Mouse (Mus musculus) adrenal gland, postnatal 36 days (tissue): ENCODE results near the gene Sbno2. TPM values are rescaled to one million over a fixed set of nuclear protein-coding genes. Genes with fewer than 3 reads are reported as not detected.

Experiments used
- DNase-seq, 2 experiments: peaks; one replicate each; pipeline ENCODE4 v3.0.0; 2021; ENCODE audit warnings: mixed read lengths in 1 of 2
- total RNA-seq, 2 experiments: library from RNA; stranded (reverse); gene quantifications; 2 replicates each; pipeline ENCODE4 v1.2.3; 2021

Sbno2 gene
- total RNA-seq, 2 experiments from 2014 or later, result 49.3 to 51.3 TPM

DNA sequence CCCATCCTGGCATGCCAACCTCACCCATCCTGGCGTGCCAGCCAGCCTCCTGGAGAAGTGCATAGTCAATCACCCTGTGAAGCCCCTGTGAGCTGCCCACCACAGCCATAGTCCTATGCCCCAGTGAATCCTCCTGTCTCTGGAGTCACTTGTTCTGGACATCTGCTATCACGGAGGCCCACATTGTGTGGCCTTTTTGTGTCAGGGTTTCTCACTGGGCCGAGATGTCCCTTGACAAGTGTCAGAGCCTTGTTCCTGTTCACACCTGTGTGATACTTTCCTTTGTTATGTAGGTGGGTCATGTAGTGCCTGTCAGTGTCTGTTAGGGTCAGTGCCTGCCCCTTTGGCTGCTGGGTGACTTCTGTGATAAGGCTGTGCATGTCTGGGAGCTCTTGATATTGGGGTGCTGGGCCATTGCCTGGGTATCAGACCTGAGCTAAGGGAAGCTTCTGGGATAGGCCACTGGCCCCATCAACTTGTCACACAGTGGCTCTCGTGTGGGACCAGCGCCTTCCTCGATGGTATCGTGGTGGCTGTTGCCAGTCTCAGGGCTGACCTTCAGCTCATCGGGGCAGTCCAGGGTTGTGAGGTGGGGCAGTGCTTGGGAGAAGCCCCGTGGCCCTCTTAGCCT is 18.7 kb upstream of the Sbno2 start:
- DNase-seq, result no peak

DNA sequence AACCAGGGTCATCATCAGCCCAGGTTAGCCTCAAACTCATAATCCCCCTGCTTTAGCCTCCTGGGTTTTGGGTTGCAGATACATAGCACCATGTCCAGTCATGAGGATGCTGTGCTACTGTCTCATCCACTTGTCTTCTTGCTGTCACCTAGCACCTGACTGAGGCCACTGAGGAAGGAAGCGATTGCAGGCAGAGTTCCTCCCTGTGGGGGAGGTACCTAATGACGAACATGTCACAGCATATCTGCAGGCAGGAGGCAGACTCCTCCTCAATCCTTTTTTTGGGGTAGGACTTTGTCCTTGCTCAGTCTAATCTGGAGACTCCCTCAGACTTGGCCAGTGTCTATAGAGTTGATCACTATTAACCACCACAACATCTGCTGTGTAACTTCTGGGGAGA is 16.3 kb upstream of the Sbno2 start:
- DNase-seq, result no peak

DNA sequence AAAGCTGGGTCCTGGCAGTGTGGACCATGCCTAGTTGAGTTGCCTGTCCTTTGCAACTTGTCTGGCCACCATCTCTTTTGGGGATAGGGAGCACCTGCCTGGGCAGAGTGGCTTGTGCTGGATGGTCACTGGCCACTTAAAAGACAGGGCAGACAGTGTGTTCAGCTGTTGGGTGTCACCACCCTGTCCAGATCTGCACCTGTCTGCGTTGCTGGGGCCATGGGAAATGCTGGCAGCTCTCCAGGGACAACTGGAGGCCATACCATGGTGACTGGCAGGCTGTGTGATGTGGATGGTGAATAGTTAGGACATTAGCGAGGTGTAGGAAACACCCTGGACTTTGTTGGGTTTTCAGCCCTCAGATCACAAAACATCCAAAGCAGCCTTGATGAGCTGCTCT is 14.8 kb upstream of the Sbno2 start:
- DNase-seq, result no peak

DNA sequence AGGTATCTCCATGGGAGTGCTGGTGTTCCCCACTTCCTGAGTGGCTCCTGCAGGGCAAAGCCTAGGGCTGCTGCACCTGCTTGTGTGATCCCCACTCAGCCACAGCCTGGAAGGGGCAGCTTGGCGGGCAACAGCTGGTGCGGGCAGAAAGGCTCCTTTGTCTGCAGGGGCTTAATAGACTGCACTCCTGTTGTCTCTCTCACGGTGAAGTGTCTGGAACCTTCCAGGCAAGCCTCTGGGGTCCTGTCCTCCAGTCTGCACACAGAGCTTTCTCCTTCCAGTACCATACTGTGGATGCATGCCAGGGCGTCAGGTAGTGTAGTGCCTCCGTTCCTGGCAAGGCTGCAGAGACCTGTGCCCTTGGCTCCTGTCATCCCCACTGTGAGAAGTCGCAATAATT is 13.2 kb upstream of the Sbno2 start:
- DNase-seq, result no peak

DNA sequence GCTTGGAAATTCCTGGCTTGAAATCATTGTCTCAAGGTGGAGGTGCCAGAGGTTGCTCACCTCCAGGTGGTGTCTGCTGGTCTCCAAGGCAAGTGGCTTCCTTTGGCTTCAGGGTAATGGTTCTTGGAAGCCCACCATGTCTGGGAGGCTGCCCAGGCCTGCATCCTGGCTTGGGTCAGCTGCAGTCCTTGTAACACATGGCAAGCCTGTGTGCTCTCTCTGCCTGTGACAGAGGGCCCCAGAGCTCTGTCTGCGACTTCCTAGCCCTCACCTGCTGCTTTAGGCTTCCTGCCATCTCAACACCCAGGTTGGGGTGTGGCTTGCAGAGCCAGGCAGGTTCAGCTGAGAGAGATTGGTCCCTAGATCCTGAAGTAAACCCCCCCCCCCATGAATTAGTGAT is 12.4 kb upstream of the Sbno2 start:
- no peak for DNase-seq

DNA sequence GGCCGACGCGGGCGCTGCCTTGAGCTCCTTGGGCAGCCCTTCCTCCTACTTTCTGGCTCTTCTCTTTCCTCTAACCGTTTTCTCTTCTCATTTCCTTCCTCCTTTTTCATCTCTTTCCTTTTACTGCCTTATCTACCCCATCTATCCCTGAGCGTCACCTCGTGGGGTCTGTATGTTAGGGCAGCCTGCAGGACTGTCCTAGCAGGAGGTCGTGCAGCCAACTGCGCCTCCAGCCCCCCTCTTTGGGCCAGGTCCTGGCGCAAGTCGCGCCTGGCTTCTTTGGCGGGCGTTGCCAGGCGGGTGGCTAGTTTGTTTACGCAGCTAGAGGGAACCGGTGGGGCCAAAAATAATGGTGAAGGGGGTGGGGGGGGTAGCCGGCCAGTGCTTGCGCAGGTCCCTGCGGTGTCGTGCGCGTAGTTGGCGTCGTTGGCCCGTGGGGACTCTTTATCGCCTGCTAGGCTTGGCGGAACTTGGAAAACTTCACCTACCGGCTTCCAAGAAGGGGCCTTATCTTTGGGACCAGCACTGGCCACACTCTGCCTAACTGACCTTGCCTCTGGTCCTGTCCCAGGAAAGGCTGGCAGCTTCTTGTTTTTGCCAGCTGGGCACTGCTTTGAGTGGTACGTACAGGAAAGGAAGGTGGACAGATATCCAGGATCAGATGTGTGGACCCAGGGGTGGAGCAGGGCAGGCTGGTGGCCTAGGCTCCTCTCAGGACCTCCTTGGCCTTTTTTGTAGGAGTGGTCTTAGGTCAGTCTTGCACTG is 11.7 kb upstream of the Sbno2 start:
- peak; percentile 53 to 65 for DNase-seq

DNA sequence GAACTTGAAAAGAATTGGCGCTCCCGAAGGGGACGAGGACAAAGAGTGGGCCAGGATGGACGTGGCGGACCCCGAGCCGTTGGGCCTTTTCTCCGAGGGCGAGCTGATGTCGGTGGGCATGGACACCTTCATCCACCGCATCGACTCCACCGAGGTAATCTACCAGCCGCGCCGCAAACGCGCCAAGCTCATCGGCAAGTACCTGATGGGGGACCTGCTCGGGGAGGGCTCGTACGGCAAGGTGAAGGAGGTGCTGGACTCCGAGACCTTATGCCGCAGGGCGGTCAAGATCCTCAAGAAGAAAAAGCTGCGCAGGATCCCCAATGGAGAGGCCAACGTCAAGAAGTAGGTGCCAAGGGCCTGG is 11.2 kb upstream of the Sbno2 start:
- no peak for DNase-seq

DNA sequence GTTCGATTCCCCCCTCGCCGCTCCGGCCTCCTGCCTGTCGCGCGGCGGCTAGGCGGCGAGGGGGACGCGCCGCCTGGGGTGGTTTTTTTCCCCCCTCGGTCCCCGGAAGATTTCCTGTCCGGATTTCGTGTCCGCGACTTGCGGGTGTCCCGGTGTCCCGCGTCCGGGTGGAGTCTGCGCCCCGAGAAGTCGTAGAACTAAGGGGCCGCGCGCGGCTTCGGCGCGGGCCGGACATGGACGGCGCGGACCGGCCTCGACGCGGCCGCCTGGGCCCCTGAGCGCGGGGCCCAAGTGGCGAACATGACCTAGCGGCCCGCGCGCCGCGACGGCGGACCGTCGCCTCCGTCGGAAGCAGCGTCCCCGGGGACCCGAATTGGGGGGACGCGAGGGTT is 10.6 kb upstream of the Sbno2 start:
- DNase-seq, result no peak

DNA sequence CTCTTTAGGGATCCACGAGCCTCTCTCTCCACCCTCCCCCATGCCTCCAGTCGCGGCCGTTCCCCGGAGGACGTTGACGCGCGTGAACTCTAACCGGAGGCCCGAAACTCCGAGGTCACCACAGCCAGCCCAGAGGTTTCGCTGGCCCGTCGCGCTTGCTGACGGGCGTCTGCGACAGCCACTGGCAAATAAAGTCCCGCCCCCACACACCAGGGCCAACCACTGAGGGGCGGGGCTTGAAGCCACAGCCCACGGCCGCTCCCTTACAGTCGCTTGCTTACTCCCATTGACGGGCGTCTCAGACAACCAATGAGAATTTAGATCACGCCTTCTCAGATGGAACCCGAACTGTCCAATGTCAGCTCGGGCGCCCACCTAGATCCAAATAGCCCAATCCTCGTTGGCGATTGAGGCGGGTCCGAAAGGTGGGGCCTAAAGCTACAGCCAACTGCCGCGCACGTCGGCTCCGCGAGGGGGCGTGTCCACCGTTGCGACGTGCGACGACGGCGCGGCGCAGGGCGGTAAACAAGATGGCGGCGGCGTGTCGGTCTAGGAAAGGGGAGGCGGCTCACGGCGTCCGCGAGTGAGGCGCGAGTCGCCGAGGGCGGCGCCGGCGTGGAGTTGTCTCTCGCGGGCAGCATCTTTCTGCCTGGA is 10.0 kb upstream of the Sbno2 start, which contains the start of gene Stk11:
Stk11 (plus strand) TSS at position 514 of the 654 bp plus-strand sequence.
- peak; percentile 99 for DNase-seq

DNA sequence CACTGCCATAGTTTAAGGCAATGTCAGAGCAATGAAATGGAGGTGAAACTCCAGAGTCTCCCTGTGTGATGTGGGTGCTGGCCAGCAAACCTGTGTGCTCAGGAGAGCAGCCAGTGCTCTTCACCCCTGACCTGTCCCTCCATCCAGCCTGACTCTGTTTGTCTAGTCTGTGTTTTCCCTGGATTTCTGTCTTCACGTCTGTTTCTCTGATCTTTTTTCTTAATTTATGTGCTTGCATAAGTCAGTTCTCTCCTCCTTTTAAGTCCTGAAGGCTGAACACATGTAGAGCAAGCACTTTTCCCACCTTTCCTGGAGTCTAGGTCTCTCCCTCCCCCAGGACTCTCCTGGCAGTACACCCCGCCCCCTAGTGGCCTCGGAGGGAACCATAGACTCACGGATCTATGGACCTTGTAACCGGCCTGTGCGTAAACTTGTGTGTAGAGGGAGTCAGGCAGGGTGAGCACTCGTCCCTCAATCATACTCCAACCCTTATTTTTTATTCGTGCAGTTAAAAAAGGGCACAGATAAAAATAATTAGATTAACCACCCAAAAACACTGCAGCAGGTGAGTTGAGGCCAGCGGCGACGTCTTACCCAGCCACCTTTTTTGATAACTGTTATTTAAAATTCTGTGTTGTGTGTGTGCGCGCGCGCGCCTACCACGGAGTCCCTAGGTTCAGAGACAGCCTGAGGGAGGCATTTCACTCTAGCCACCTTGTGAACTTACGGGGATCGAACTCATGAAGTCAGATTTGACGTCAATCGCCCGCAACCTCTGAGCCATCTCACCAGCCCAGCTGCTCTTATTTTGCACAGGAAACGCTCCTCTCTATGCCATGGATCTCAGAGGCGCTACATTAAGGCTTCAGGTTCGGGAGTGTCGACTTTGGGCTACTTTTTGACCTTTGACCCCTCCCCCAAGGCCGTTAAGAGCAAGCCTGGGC is 9.2 kb upstream of the Sbno2 start:
- DNase-seq, result peak; percentile 97

DNA sequence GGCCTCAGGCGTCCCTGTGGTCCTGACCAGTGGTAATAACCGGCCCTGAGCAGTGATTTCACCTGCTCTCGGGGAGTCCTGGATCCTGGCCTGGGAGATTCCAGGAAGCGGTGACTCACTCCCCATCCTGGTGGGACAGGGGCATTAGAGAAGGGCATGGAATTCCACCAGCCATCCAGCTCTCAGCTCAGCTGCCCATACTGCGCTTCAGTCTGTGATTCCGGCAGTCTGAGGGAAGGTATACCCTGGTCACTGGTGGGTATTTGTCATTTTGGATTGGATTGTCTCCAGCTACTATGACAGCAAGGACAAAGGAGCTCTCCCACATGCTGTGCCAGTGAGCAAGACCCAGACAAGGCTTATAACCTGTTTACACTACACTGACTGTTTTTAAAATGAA is 2.3 kb upstream of the Sbno2 start:
- peak; percentile 66 to 71 for DNase-seq

DNA sequence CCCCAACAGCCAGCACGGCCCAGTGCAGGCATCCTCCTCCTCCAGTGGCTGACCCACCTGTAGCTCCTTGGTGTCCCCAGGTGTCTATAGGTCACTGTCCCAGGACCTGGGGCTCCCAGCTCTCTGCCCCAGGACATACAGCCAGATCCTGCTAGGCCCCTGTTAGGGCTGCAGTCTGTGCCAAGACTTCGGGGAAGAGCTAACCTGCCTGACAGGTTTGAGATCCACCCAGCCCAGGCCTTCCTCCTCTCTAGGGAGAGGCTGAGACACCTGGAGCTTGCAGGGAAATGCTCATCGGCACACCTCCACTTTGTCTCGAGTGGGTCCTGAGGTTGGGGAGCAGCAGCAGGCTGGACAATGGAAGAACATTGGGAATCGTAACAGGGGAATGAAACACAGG is 555 bp upstream of the Sbno2 start:
- DNase-seq, result no peak

DNA sequence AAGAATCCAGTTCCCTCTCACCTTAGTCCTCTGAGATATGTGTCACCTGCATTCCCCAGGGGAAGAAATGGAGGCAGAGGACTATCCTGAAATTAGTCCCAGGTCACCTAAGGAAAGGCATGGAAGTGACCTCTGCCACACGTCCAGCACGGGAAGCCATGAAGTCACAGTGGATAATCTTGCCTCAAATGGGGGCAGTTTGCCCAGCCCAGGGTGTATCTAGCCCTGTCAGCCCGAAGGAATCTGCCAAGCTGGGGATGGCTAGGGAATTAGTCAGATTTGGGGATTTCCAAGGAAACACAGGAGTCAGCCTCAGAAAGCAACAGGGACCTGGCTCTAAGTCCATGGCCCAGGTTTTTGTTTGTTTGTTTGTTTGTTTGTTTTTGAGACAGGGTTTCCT is 1.2 kb downstream of the Sbno2 start:
- peak; percentile 46 to 59 for DNase-seq

DNA sequence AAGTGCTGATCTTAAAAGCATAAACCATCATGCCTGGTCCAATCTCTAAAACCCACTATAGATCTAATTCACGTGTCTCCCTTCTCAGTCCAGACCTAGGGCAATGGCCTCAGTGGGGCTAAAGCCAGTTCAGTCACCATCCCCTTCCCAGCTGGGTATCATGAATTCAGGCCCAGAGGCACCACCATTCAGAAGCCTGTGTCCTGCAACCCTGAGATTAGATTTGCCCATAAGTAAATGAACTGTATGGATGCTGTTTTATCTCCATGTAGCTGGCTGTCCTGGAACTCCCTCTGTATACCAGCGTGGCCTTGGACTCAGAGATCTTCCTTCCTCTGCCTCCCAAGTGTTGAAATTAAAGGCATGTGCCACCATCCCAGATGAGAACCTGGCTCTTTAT is 2.3 kb downstream of the Sbno2 start:
- DNase-seq, result no peak

DNA sequence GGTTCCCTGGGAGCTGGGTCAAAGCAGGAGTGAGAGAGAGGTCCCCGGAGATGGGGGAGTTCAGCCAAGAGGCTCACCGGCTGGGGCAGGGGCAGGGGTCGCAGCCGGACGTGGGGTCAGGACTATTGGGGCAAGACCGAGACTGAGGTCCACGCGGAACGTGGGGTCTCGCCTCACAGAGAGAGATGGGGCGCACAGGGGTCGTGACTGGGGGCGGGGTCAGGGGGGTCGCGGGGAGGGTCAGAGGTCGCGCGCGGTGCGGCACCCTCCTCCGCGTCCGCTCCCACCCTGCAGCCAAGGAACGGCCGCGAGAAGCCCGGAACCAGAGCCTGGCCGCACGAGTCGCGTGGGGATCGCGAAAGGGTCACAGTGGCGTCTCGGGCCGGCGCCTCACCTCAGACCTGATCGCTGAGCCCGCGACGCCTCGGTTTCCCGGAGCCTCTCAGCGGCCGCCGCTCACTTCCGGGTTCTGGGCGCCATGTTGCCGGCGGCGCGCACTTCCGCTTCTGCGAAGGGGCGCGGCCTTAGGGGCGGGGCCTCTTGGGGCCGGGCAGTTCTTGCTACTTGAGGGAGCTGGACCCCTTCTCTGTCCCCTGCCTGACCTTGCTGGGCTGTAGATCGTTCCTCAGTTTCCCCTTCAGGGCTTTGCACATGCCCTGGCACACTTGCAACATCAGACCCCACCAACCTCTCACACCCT is 3.0 kb downstream of the Sbno2 start:
- peak; percentile 90 to 95 for DNase-seq

DNA sequence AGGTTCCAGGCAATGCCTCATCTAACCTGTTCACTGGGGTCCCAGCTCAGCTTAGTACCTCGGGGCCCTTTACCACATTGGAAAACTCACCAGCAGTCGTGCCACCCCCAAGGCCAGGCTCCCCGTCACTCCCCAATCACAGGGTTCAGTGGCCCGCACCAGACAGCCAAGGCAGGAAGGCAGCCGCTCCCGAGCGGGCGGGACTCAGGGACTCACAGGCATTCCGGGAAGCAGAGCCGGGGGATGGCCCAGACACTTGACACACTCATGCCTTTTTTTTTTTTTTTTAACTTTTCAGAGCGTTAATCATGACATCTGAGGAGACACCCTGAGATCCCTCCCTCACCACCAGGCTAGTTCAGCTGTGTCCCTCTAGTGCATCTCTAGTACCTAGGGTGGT is 4.4 kb downstream of the Sbno2 start:
- peak; percentile 83 to 86 for DNase-seq

DNA sequence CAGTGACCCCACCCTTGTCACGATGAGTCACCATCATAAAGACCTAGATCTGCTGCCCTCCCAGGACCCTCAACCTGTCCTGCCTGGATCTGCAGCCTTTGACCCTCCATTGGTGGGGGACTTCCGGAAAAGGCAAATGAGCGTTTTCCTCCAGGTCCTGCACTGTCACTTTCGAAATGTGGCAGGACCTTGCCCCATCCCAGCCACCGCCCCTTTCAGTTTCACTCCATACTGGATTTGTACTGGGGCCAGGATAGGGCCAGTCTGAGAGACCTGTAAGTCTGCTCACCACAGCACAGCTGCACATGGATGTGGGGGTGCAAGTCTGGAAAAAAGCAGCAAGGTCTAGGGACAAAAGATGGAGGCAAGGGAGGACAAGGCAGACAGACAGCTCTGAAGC is 6.7 kb downstream of the Sbno2 start:
- peak in 1 of 2 experiments; percentile 53 for DNase-seq

DNA sequence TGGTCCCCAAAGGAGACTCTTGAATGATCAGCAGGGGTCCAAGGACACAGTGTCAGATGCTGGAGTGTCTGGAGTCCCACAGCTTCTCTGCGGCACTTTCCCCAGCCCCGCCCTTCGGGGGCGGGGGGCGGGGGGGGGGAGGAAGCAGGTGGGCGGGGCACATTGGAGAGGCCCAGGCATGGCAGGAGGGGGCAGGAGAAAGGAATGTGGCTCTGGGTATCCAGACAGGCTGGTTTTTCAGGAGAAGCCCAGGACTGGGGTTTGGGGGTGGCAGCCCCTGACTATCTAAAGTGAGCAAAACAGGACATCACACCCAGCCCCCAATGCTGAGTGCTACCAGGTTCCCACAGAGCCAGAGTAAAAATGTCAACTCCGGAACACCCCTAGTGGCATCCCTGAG is 8.1 kb downstream of the Sbno2 start:
- no peak for DNase-seq

DNA sequence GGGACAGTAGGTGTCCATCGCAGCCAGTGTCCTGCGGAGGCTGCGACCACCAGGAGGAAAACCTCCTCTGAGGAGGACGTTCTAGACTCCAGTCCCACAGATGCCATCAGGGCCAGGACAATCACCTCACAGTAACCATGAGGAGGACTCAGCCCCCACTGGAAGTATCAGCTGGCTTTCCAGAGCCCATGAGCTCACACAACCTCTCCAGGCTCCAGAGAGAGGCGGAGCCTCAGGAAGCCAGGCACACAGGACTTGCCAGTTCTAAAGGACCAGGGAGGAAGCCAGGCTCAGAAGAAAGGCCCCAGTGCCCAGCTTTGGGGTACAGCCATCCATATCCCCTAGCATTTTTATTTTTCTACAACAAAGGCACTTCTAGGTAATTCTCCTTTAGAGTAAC is 9.8 kb downstream of the Sbno2 start:
- DNase-seq, result peak; percentile 63 to 67

DNA sequence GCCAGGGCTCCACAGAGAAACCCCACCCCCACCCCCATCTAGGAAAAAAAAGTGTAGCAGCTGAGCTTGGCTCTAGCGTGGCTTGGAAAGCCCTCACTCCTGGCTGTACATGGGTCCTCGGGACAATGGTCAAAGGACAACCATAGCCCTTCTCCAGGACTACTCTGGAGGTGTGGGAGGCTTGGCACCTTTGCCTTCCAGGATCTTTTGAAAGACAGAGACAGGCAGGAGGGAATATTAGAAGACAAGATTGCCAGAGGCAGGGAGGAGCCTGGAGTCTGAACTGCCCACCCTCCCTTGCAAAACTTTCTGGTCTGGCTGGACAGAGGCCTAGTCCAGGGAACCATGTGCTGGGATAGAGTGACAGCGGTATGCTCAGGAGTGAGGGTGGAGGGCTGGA is 10.7 kb downstream of the Sbno2 start:
- no peak for DNase-seq

DNA sequence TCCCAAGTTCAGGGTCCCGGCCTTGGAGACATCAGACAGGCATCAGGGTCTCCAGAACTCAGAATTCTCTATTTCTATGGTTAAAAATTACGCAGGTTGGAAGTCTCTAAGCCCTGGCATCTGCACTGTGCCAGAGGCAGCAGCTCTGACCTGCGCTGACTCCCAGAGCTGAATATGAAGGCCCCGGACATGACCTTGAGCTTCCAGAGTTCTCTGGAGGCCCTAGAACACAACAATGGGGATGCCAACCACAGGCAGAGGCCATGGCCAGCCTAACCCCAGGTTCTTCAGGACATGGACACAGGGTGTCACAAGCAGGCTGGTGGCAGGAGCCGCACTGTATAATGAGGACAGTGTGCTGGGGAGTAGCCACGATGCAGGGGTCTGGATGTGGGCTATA is 11.3 kb downstream of the Sbno2 start:
- DNase-seq, result peak; percentile 73 to 75

DNA sequence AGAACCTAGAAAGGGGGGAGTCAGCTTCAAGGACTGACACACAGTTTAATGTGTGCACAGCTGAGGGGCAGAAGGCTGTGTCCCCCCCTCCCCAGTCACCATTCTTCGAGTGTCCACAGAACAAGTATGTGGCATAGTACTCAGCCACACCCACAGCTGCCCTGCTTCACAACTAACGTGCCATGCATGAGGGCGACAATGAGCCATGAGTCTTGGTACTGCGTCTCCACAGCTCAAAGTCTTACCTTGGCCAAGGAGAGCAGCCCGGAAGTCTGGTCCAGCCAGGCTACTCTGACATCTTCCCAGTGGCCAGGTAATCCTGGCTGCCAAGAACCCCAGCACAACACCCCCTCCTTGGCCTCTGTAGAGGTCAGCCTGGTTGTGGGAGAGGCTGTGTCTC is 12.7 kb downstream of the Sbno2 start:
- no peak for DNase-seq
